Mouse (Mus musculus) naive thymus-derived CD4-positive, alpha-beta T cell, adult 2 months (primary cell): ENCODE measurements around the gene Ncln.

Source experiments
- DNase-seq: peaks from one replicate; pipeline ENCODE4 v3.0.0-alpha.2; 2011; ENCODE audit warnings: low read depth

Gene Ncln

DNA sequence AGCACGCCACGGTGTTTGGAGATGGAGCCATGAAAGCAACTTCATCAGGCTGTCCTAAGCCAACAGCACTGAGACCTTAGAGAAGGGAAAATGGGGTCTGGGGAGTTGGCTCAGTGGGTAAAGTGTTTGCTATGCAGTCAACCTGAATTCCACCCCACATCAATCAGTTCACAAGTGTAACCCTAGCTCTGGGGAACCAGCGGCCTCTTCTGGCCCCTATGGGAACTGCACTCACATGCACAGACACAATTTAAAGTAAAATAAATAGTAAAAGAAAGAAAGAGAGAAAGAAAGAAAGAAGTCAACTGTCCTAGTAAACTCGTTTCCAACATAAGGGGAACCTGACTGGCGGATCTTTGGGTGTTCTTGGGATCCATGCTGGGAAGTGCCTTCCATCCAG, 17.6 kb upstream of the Ncln start:
- DNase-seq: no peak

- DNase-seq: peak; percentile 68
Measured at GRCm38 (mm10) chr10:81510246-81510810, 14.1 kb upstream of the Ncln start.

- DNase-seq: peak; percentile 59
Measured at GRCm38 (mm10) chr10:81507691-81508489, 11.7 kb upstream of the Ncln start.

DNA sequence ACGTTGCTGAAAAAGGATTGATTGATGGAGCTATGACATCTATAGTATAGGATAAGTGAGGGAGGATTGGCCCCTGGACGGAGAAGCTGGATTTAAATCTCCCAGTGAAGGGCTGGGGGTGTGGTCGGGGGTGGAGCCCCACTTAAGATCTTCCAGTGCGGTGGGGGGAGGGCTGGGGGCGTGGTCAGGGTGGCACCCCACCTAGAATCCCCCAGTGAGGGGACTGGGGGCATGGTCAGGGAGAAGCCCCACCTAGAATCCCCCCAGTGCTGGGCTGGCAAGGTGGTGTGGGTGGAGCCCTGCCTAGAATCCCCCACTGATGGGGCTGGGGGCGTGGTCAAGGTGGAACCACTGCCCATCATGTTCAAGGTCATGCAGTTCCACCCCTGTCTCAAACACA, 10.9 kb upstream of the Ncln start:
- DNase-seq: no peak

DNA sequence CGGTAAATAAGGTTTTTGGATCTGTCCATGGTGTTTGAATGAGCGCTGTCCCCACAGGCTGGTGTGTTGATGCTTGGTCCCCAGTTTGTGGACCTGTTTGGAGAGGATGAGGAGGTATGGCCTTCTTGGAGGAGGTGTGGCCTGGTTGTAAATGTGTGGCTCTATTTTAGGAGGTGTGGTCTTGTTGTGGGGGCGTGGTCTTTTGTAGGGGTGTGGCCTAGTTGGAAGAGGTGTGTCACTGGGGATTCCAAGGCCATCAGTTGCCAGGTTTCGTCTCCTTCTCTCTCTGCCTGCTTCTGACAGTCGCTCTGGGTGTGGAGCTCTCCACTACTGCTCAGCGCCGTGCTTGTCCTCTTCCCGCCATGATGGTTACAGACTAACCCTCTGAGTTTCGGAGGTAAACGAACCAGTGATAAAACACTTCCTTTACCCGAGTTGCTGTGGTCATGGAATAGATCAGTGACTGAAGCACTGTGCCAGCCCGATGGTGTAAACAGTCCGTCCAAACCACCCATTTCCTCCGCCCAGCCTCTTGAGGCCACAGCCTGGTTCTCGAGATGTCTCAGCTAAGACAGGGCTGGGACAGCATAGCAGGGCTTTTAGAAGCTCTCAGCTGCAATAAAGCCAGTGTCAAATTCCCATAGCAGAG, 8.9 kb upstream of the Ncln start:
- no peak for DNase-seq

GRCm38 (mm10) chr10:81502658-81503057, 6.5 kb upstream of the Ncln start:
- DNase-seq: peak; percentile 93

DNA sequence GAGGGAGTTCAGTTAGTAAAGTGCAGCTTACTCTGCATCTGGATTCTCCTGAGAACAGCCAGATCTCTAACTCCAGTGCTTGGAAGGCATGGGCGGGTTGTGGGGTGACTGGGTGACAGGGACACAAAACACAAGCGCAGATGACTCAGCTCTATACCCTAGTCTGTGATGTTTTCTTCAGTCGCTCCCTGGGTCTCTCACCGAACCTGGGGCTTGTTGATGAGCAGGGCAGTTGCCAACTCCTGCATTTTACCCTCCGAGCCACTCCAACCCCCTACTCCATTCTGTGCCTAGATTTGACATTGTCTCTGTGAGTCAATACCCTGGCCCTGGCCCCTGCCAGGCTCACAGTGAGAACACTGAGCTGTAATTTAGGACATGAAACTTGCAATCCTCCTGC, 5.7 kb upstream of the Ncln start:
- DNase-seq: no peak

GRCm38 (mm10) chr10:81500032-81500431, 3.8 kb upstream of the Ncln start, which contains the start of gene S1pr4:
TSS of gene S1pr4 (minus strand) at chr10:81500132.
- DNase-seq: no peak

- DNase-seq: peak; percentile 81
Measured at GRCm38 (mm10) chr10:81499250-81499901, 3.2 kb upstream of the Ncln start.

DNA sequence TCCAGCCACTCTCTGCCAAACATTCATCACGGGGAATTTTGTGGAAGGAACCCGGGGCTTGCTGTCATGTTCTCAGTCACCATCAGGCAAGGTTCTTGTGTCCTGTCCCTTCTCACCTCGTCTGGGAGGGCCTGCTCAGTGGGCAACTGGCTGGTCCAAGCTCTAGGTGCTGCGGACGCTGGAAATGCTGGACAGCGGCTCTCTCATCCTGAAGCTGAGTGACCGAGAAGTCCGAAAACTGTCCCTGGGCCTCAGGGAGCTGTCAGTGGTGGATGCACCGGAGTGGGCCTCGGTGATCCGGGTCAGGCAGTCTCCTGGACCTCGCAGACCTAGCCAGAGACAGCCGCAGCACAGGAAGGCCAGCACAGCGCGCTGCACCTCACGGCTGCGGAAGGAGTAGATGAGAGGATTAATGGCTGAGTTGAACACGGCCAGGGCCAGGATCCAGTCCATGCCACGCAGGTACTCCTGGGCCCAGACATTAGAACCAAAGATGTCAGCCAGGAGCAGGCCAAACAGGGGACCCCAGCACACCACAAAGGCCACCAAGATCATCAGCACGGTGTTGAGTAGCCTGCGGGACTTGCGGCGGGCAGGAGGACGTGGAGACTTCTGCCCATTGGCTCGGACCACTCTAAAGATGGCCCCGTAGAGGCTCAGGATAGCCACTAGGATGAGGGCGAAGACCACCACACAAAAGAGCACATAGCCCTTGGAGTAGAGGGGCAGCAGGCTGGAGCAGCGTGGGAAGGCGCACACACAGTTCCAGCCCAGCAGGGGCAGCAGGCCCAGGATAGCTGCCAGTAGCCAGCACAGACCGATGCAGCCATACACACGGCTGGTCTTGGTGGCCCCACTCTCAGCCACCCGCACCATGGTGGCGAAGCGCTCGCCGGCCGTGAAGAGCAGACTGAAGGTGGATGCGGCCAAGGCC, 2.4 kb upstream of the Ncln start:
- no peak for DNase-seq

DNA sequence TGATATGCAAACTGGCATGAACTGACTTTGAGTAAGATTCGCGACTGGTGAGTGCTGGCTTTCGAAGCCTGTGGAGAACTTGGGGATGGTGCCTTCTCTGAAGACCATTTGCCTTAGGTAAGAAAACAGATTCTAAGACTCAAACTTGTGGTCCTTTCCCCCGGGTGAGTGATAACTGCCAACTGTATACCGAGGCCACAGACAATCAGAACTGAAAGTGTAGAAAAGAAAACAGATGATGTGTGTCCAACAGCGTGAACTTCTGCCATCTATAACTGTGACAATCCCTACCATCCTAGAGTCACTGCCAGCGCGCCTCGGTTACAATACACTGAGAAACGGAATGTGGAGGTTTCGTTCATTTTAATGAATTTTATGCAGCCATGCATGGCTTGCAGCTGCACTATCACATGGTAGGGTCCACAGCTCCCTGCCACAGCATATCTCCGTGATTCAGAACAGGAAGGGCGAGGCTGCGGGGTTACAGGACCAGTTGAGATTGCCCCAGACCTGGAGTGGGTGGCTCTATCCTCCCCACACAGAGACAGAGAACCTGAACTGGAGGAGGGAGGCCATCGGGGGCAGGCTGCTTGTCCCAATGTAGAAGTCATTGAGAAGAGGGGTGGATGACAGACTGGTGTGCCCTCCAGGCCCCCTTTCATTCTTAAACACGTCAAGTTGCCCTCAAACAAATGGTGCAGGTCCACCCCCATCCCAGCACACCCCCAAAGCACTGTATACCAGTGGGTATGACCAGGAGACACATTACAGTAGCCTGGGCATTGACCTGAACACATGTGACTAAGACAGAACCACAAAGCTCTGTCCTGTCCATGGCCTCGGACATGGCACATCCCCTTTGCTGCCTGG, 1.4 kb upstream of the Ncln start:
- DNase-seq: no peak

- DNase-seq: no peak
Measured at GRCm38 (mm10) chr10:81496969-81497368, 777 bp upstream of the Ncln start.

DNA sequence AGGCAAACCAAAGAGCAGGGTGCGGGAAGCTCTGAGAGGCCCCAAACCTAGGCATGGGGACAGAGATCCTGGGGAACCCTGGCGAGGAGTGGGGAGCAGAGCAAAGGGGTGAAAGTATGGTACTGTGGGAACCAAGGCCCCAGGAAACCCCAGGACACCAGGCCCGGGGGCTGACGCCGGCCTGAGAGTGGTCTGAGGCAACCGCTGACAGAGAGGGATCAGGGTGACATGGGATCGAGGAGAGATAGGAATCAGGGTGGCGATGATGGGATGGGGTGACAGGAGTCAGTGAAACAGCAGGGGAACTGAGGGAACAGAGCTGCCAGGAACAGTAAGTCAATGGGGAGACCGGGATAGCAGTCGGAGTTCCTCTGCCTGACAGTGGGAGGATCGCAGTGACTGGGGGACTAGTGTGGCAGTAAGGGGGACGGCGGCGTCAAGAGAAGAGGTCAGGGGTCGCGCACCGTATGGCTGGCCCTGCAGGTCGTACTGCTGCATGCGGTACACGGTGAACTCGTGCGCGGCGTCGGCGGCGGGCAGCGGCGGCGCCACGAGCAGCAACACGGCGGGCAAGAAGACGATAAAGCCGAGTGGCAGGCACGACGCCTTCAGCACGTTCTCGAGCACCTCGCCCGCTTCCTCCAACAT, 452 bp downstream of the Ncln start:
- no peak for DNase-seq

GRCm38 (mm10) chr10:81495151-81495550, 1.0 kb downstream of the Ncln start:
- no peak for DNase-seq

DNA sequence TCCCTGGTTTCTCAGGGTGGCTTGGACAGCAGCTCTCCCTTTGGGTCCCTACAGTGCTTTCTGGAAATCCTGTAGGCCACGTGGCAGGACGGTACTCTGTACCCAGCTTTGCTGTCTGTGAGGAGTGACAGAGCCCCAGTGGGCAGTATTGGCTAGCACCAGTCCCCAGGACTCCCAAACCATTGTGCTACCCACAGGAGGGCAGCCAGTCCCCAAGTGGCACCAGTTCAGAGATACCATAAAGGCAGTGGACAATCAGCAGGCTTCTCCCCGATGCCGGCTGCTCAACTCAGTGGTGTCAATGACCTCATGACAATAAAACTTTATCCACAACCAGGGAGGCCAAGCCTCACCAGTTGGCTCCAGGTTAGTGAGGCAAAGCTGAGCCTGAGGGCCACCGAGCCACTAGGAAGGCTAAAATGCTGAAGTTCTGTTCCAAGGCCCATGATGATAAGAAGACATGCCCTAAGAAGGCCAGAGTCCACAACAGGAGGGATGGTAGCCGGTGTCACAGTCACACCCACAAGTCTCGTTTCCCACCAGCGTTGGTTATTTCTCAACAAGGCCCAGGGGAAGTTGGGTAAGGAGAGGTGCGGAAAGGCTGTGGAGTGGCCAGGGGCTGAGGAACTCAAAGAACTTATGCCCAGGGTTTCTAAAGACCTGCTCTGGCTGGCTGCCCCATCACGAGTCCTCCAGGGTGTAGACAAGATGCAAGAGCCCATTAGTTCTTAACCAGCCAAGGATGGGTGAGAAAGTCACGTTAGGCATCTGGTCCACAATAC, 1.7 kb downstream of the Ncln start:
- DNase-seq: no peak

DNA sequence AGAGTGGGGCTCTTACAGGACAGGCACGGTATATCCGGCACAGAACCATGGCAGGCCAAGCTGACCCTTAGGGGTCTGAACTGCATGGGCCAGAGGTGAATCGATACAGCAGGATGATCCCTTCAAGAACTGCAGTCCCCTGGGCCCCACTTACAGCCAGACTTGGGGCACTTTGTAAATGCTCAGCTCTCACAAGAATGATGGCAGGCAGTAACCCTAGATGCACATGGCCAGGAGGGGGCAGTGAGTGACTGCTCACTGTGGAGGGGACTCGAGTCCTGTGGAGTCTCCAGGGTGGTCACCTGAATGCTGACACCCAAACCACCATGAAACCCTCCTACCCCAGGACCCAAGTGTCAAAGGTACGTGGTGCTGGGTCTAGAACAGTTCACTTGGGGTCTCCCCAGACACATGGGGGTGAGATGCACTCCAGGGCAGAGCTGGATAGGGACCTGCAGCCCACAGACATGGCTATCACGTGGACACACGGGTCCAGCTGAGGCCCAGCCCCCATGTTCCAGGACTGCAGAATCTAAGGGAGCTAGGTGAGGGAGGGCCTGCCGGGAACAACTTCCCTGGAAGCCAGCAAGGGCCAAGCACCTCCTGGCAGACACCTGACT, 2.5 kb downstream of the Ncln start:
- peak; percentile 53 for DNase-seq

- DNase-seq: no peak
Measured at GRCm38 (mm10) chr10:81492606-81493240, 3.5 kb downstream of the Ncln start.

DNA sequence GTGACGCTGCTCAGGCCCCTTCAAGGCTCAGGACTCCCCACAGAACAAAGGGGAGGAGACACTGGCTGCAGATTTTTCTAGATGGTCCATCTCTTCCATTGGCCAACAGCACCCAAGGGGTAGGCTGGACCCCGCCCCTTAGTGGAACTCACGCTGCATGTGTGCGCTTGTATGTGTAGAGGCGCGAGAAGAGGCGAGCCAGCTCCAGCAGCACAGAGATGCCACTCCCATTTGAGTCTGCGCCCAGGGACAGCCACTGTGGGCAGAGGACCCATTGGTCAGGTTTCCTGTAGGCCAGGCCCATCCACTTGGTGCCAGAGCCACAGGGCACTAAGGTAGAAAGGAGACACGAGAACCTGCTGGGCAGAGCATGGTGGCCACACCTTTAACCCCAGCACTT, 5.2 kb downstream of the Ncln start:
- no peak for DNase-seq
